8 mouse cellular contexts compared by ENCODE assay signal in the genomic region with DNA sequence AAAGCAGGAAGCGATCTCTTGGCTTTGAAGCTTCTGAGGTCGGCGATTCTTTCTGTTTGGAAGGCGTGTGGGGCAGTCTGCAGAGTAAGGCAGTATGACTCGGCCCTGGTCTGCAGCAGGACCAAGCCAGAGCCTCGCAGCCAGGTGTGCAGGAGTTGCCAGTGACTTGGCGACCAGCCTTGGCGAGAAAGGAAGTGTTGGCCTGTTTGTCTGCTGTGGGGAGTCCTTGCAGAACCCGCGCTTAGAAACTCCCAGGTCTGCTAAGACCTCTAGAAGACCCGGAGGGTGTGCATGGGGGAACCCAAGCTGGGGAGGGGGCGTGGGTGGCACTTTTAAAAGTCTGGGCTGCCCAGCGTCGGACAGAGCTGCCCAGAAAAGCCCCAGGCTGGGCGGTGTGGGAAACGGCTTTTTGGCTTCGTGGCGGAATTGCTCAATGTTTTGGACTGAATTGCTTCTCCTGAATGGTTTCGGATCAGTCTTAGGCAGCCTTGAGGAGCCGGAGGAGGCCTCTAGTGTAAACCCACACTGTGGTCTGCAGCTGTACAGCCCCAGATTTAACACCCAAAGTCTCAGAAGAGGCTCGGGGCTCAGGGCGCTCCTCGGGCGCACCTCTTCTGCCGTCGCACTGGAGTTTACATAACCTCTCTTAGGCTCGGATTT. TPM values are rescaled to one million over a fixed set of nuclear protein-coding genes. Genes with fewer than 3 reads are reported as not detected.
DNase-seq lines count a peak whose midpoint lies in the region; ATAC-seq and TF ChIP-seq lines count a peak whose summit lies in the region.

No protein-coding gene starts in this region.

- no peak for TF ChIP-seq POLR2A in cortical plate, adult 2 months (IDR thresholded peaks at IDR 0.05; ENCODE audit: extremely low read depth, insufficient read depth, low read length)

- no peak overlapping the region for H3K27ac ChIP-seq in layer of hippocampus, adult 2 months
- H3K27ac ChIP-seq in cortical plate, adult 2 months (ENCODE audit: insufficient read depth, low read length), result no peak overlapping the region
- H3K27ac ChIP-seq in intestine, postnatal 0 days (ENCODE audit: low read depth, low read length), result peak overlapping the region; percentile 76; the same call in 1 of the 2 replicates

- H3K4me2 ChIP-seq in intestine, postnatal 0 days (replicated peaks; ENCODE audit: low read depth), result peak overlapping the region; percentile 58

- no peak for ATAC-seq in intestine, postnatal 0 days

- peak overlapping the region; percentile 45 for H3K9ac ChIP-seq in intestine, postnatal 0 days (ENCODE audit: low read depth, low read length)

- peaks cover 64% of the 10 kb centered on the region for H3K27me3 ChIP-seq in intestine, postnatal 0 days (replicated peaks; ENCODE audit: control insufficient read depth, insufficient read depth, low read length)

- no peaks in the 10 kb centered on the region for H3K4me1 ChIP-seq in cortical plate, adult 2 months (ENCODE audit: control insufficient read depth, insufficient read depth, low read length)
- H3K4me1 ChIP-seq in intestine, postnatal 0 days (replicated peaks; ENCODE audit: control insufficient read depth, insufficient read depth, low read length), result no peaks in the 10 kb centered on the region; the same call in 1 of the 2 replicates

- DNase-seq in layer of hippocampus, adult 2 months (ENCODE audit: low spot score in 2 of 2), result no peak
- DNase-seq in layer of hippocampus, postnatal 36 days, result no peak
- peak; percentile 95 for DNase-seq in heart, adult 11 months
- DNase-seq in lung, postnatal 10 days, result peak; percentile 69
- DNase-seq in testis, postnatal 10 days (ENCODE audit: low spot score), result peak; percentile 52
- no peak for DNase-seq in spleen, adult 12 weeks (ENCODE audit: low spot score)

- no peak for TF ChIP-seq CTCF in layer of hippocampus, adult 2 months (conservative IDR thresholded peaks at IDR 0.05)
- no peak for TF ChIP-seq CTCF in cortical plate, adult 2 months (IDR thresholded peaks at IDR 0.05; ENCODE audit: extremely low read depth, insufficient read depth, low read length)
- no peak for TF ChIP-seq CTCF in intestine, postnatal 0 days (IDR thresholded peaks at IDR 0.05; ENCODE audit: low read depth)

- H3K4me3 ChIP-seq in layer of hippocampus, adult 2 months, result peak overlapping the region; percentile 30; the same call in 1 of the 2 replicates
- H3K4me3 ChIP-seq in cortical plate, adult 2 months (ENCODE audit: insufficient read depth, low read length), result peak overlapping the region; percentile 17
- peak overlapping the region; percentile 43 for H3K4me3 ChIP-seq in intestine, postnatal 0 days (ENCODE audit: low read depth, low read length)

- no peaks in the 10 kb centered on the region for H3K9me3 ChIP-seq in intestine, postnatal 0 days (ENCODE audit: control insufficient read depth)

- H3K36me3 ChIP-seq in intestine, postnatal 0 days (ENCODE audit: control insufficient read depth, insufficient read depth), result no peaks in the 10 kb centered on the region

- WGBS in intestine, postnatal 0 days, result 1% methylated on average over 27 of the region's 27 CpGs

RNA-seq across cellular contexts. Expression of a gene that starts 2.0 kb away (rescaled TPM):
- total RNA-seq in layer of hippocampus, adult 2 months (2021), result 10 to 100 TPM; 40.4 to 40.5 TPM
- total RNA-seq in layer of hippocampus, postnatal 36 days (2021), result 10 to 100 TPM; 37.0 to 40.1 TPM
- polyA plus RNA-seq in cortical plate, adult 2 months (2012; rRNA removed), result 21.7 and 24.4 TPM in 2 replicates
- polyA plus RNA-seq in intestine, postnatal 0 days (2015; fragmentation: Nextera tagmentation; extraction: Ambion mirVana), result 12.0 and 13.8 TPM in 2 replicates

Comparison
In these comparisons a context has a peak if more than half of its experiments do, and no peak if none do; other contexts are left out.
1. DNase-seq: peak in heart, adult 11 months (single experiment), lung, postnatal 10 days (single experiment) and testis, postnatal 10 days (single experiment); none in layer of hippocampus, adult 2 months (0 of 2), layer of hippocampus, postnatal 36 days (0 of 2) and spleen, adult 12 weeks (single experiment).
2. Peak in every context shown above with its lines, with median percentiles within 50 percentile points of each other: H3K4me3 ChIP-seq.